Mouse (Mus musculus): ENCODE data around the gene Wars. TPM values are rescaled to one million over a fixed set of nuclear protein-coding genes. Genes with fewer than 3 reads are reported as not detected.
A peak's percentile ranks its signal among the peaks of the same experiment; 100 is the strongest.

Wars gene
- total and polyA plus RNA-seq, 2 experiments from 2014 or later: 92.5 to 108 TPM

- no peak for DNase-seq
- Histone ChIP-seq H3K27me3 (ENCODE audit: insufficient read depth, low read length) (no peaks in the 10 kb centered on the region), H3K36me3 (ENCODE audit: insufficient read depth) (peaks cover 22% of the 10 kb centered on the region), H3K4me1 (ENCODE audit: insufficient read depth) (no peaks in the 10 kb centered on the region), H3K9ac (no peak overlapping the region), H3K27ac (ENCODE audit: low read depth, low read length) (no peak overlapping the region), H3K9me3 (ENCODE audit: low read length) (no peaks in the 10 kb centered on the region), H3K4me2 (ENCODE audit: low read depth) (no peak overlapping the region), H3K4me3 (ENCODE audit: low read depth, low read length) (no peak overlapping the region)
- ATAC-seq: no peak
- 69% methylated on average over 8 of the region's 8 CpGs for WGBS
- TF ChIP-seq CTCF (IDR thresholded peaks at IDR 0.05; ENCODE audit: low read depth): no peak
Observed at GRCm38 (mm10) chr12:108823036-108823435, 70.9 kb downstream of the Wars start.

GRCm38 (mm10) chr12:108820461-108820860 is 73.5 kb downstream of the Wars start:
- no peak overlapping the region for H3K4me3 ChIP-seq (ENCODE audit: low read depth, low read length)
- no peak for TF ChIP-seq CTCF (IDR thresholded peaks at IDR 0.05; ENCODE audit: low read depth)
- no peaks in the 10 kb centered on the region for H3K4me1 ChIP-seq (ENCODE audit: insufficient read depth)
- no peak for ATAC-seq
- H3K27me3 ChIP-seq (ENCODE audit: insufficient read depth, low read length): no peaks in the 10 kb centered on the region
- WGBS: 93% methylated on average over 4 of the region's 4 CpGs
- DNase-seq: no peak
- H3K4me2 ChIP-seq (ENCODE audit: low read depth): no peak overlapping the region
- H3K9me3 ChIP-seq (ENCODE audit: low read length): no peaks in the 10 kb centered on the region
- H3K36me3 ChIP-seq (ENCODE audit: insufficient read depth): peaks cover 8% of the 10 kb centered on the region
- H3K9ac ChIP-seq: no peak overlapping the region
- no peak overlapping the region for H3K27ac ChIP-seq (ENCODE audit: low read depth, low read length)

GRCm38 (mm10) chr12:108816569-108816968 is 77.4 kb downstream of the Wars start:
- no peak overlapping the region for H3K4me3 ChIP-seq (ENCODE audit: low read depth, low read length)
- ATAC-seq (no peak), DNase-seq (no peak)
- H3K4me1 ChIP-seq (ENCODE audit: insufficient read depth): no peaks in the 10 kb centered on the region
- H3K27me3 ChIP-seq (ENCODE audit: insufficient read depth, low read length): no peaks in the 10 kb centered on the region
- 83% methylated on average over 11 of the region's 11 CpGs for WGBS
- no peak for TF ChIP-seq CTCF (IDR thresholded peaks at IDR 0.05; ENCODE audit: low read depth)
- H3K9ac ChIP-seq: no peak overlapping the region
- H3K36me3 ChIP-seq (ENCODE audit: insufficient read depth): peaks cover 18% of the 10 kb centered on the region
- H3K4me2 ChIP-seq (ENCODE audit: low read depth): no peak overlapping the region
- H3K9me3 ChIP-seq (ENCODE audit: low read length): no peaks in the 10 kb centered on the region
- H3K27ac ChIP-seq (ENCODE audit: low read depth, low read length): no peak overlapping the region

GRCm38 (mm10) chr12:108814470-108814869 is 79.5 kb downstream of the Wars start:
- H3K4me1 ChIP-seq (ENCODE audit: insufficient read depth): no peaks in the 10 kb centered on the region
- H3K4me2 ChIP-seq (ENCODE audit: low read depth): no peak overlapping the region
- H3K27ac ChIP-seq (ENCODE audit: low read depth, low read length): no peak overlapping the region
- TF ChIP-seq CTCF (IDR thresholded peaks at IDR 0.05; ENCODE audit: low read depth): no peak
- peaks cover 18% of the 10 kb centered on the region for H3K36me3 ChIP-seq (ENCODE audit: insufficient read depth)
- no peak overlapping the region for H3K9ac ChIP-seq
- ATAC-seq (no peak), DNase-seq (no peak)
- 89% methylated on average over 6 of the region's 6 CpGs for WGBS
- H3K27me3 ChIP-seq (ENCODE audit: insufficient read depth, low read length): no peaks in the 10 kb centered on the region
- no peaks in the 10 kb centered on the region for H3K9me3 ChIP-seq (ENCODE audit: low read length)
- H3K4me3 ChIP-seq (ENCODE audit: low read depth, low read length): no peak overlapping the region

- Histone ChIP-seq H3K36me3 (ENCODE audit: insufficient read depth) (peaks cover 25% of the 10 kb centered on the region), H3K4me3 (ENCODE audit: low read depth, low read length) (no peak overlapping the region), H3K27me3 (ENCODE audit: insufficient read depth, low read length) (no peaks in the 10 kb centered on the region), H3K4me2 (ENCODE audit: low read depth) (no peak overlapping the region), H3K27ac (ENCODE audit: low read depth, low read length) (no peak overlapping the region), H3K4me1 (ENCODE audit: insufficient read depth) (no peaks in the 10 kb centered on the region), H3K9ac (no peak overlapping the region), H3K9me3 (ENCODE audit: low read length) (no peaks in the 10 kb centered on the region)
- no peak for TF ChIP-seq CTCF (IDR thresholded peaks at IDR 0.05; ENCODE audit: low read depth)
- DNase-seq: no peak
- 73% methylated on average over 6 of the region's 6 CpGs for WGBS
- no peak for ATAC-seq
Observed at GRCm38 (mm10) chr12:108812463-108812862, 81.5 kb downstream of the Wars start.

GRCm38 (mm10) chr12:108811133-108811532 is 82.8 kb downstream of the Wars start:
- Histone ChIP-seq H3K9ac (no peak overlapping the region), H3K4me3 (ENCODE audit: low read depth, low read length) (no peak overlapping the region), H3K4me1 (ENCODE audit: insufficient read depth) (no peaks in the 10 kb centered on the region), H3K9me3 (ENCODE audit: low read length) (no peaks in the 10 kb centered on the region), H3K4me2 (ENCODE audit: low read depth) (no peak overlapping the region), H3K36me3 (ENCODE audit: insufficient read depth) (peaks cover 19% of the 10 kb centered on the region), H3K27ac (ENCODE audit: low read depth, low read length) (no peak overlapping the region), H3K27me3 (ENCODE audit: insufficient read depth, low read length) (no peaks in the 10 kb centered on the region)
- TF ChIP-seq CTCF (IDR thresholded peaks at IDR 0.05; ENCODE audit: low read depth): peak; percentile 62
- 34% methylated on average over 2 of the region's 2 CpGs for WGBS
- no peak for DNase-seq
- no peak for ATAC-seq

- Histone ChIP-seq H3K4me3 (ENCODE audit: low read depth, low read length) (no peak overlapping the region), H3K27ac (ENCODE audit: low read depth, low read length) (no peak overlapping the region), H3K9ac (no peak overlapping the region), H3K4me2 (ENCODE audit: low read depth) (no peak overlapping the region), H3K4me1 (ENCODE audit: insufficient read depth) (no peaks in the 10 kb centered on the region), H3K27me3 (ENCODE audit: insufficient read depth, low read length) (no peaks in the 10 kb centered on the region), H3K9me3 (ENCODE audit: low read length) (no peaks in the 10 kb centered on the region), H3K36me3 (ENCODE audit: insufficient read depth) (peaks cover 19% of the 10 kb centered on the region)
- ATAC-seq: no peak
- 92% methylated on average over 7 of the region's 7 CpGs for WGBS
- TF ChIP-seq CTCF (IDR thresholded peaks at IDR 0.05; ENCODE audit: low read depth): no peak
- no peak for DNase-seq
Observed at GRCm38 (mm10) chr12:108810309-108810708, 83.7 kb downstream of the Wars start.

MicroRNAs encoded within 50 kb of the gene (microRNA counts, 519-probe panel; counts per million panel counts)
- microRNA mmu-miR-345-3p (not detected), microRNA mmu-miR-345-5p (4,057 counts per million, percentile 47 among the panel's probes with 10 or more counts)

Small RNA genes lying within 50 kb of the gene (microRNA-seq; reads per million reads assigned to microRNA genes)
- gene Mir345: 113 to 156 reads per million in 2 experiments

Other genes with a start within 250 kb of the Wars start
- 0.15 TPM in 1 of 2 replicates, not detected in the other for gene Degs2, start 191.9 kb downstream of the Wars start, total RNA-seq (2014; rRNA removed)
- gene Degs2, start 191.9 kb downstream of the Wars start, polyA plus RNA-seq (2015; fragmentation: Nextera tagmentation; extraction: Ambion mirVana): 0.50 and 0.88 TPM in 2 replicates
- 31.9 and 33.8 TPM in 2 replicates for gene Yy1, start 101.2 kb downstream of the Wars start, total RNA-seq (2014; rRNA removed)
- 7.4 and 8.8 TPM in 2 replicates for gene Yy1, start 101.2 kb downstream of the Wars start, polyA plus RNA-seq (2015; fragmentation: Nextera tagmentation; extraction: Ambion mirVana)
- 17.4 and 19.5 TPM in 2 replicates for gene Slc25a29, start 58.3 kb downstream of the Wars start, total RNA-seq (2014; rRNA removed)
- gene Slc25a29, start 58.3 kb downstream of the Wars start, polyA plus RNA-seq (2015; fragmentation: Nextera tagmentation; extraction: Ambion mirVana): 18.7 and 21.4 TPM in 2 replicates
- 10.9 and 14.2 TPM in 2 replicates for gene Slc25a47, start 58.1 kb downstream of the Wars start, total RNA-seq (2014; rRNA removed)
- gene Slc25a47, start 58.1 kb downstream of the Wars start, polyA plus RNA-seq (2015; fragmentation: Nextera tagmentation; extraction: Ambion mirVana): 11.9 and 12.3 TPM in 2 replicates
- 6.2 and 12.4 TPM in 2 replicates for gene Wdr25, start 543 bp downstream of the Wars start, total RNA-seq (2014; rRNA removed)
- gene Wdr25, start 543 bp downstream of the Wars start, polyA plus RNA-seq (2015; fragmentation: Nextera tagmentation; extraction: Ambion mirVana): 4.6 and 5.3 TPM in 2 replicates
- gene Begain, start 174.0 kb upstream of the Wars start, total RNA-seq (2014; rRNA removed): 50.2 and 61.2 TPM in 2 replicates
- gene Begain, start 174.0 kb upstream of the Wars start, polyA plus RNA-seq (2015; fragmentation: Nextera tagmentation; extraction: Ambion mirVana): 20.8 and 25.9 TPM in 2 replicates

All from forebrain, postnatal 0 days (tissue).